Mouse (Mus musculus) forelimb bud, embryonic 11.5 days (tissue): Measurements from ENCODE around the gene Nup214.

ENCODE experiments used
- DNase-seq: peaks from one replicate; pipeline ENCODE4 v3.0.0-alpha.2; 2012; ENCODE audit warnings: low read depth, low spot score

Gene Nup214

DNA sequence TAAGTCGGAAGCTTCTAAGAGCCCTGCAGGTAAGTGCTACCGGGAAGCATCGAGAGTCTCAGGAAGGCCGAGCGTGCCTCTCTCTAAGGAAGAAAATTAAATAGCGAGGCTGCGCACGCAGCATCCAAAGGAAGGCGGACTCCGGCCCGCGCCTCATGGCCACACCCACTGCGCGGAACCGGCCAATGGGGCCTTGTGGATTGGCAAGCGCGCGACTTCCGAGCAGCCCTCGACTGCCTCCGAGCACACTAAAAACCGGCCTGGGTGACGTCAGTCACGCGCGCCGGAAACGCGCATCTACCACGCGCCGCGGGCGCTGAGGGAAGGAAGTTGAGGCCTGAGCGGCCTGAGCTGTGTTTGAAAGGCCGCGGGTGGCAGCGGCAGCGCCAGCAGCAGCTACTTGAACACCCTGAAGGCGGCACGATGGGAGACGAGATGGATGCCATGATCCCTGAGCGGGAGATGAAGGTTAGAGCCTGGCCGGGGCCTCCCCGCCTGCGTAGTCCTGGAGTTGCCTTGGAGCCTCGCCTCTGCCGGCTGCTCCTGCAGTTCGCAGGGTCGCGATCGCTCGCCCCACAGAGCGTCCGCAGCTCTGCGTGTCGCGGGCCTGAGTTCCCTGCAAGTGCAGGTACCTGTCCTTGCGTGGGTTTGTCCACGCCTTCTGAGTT, at the start of gene Nup214:
Gene Nup214, plus strand, starts transcription at position 296 of the 668 bp plus-strand sequence.
- peak; percentile 100 for DNase-seq

DNA sequence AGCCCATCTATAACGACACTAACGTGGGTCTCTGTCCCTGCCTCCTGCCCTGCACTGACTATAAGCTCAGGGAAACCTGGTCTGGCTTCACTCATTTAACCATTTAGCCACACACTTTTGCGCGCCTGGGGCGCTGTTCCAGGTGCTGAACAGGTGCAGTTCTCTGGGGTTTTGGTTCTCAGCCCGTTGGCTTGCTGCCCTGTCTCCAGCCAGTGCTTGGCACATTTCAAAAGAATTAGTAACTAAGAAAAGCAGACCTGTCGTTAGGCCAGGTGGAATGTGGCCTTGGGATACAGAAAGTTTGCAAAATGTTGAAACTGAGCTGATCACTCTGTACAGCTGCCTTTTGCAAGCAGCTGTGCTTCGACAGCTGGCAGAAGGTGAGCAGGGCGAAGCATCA, 49.4 kb upstream of the Nup214 start:
- peak; percentile 61 for DNase-seq

- DNase-seq: no peak
These were observed 48.3 kb upstream of the Nup214 start for GRCm38 (mm10) chr2:31925936-31926335.

DNA sequence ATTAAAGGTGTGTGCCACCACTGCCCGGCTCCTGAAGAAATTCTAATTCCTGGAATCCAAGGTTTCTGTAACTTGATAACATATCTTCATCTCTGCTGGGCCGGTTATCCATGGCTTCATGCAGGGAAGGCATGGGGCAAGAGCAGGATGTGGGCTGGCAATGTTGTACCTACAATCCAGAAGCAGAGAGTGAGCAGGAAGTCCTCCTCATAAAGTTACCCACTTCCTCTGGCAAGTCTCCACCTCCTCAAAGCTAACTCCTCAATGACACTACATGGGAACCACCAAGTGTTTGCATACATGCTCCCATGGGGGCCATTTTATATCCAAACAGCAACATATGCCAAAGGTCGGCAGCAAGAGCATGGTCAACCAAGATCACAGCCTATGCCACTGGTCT, 44.6 kb upstream of the Nup214 start:
- DNase-seq: no peak

DNA sequence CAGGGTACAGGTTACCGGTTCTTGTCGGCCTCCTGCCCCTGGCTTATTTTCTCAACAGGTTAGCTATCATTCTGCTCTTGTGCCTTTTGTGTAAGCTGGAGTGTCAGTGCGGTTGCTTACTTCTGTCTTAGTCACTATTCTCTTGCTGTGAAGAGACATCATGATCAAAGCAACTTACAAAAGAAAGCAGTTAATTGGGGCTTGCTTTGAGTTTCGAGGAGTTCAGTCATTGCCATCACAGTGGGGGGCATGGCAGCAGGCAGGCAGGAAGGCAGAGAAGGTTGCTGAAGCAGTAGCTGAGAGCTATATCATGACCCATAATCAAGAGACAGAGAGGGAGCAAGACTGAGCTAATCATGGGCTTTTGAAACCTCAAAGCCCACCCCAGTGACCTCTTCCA, 39.7 kb upstream of the Nup214 start:
- no peak for DNase-seq

GRCm38 (mm10) chr2:31935054-31935453, 39.2 kb upstream of the Nup214 start:
- no peak for DNase-seq

DNA sequence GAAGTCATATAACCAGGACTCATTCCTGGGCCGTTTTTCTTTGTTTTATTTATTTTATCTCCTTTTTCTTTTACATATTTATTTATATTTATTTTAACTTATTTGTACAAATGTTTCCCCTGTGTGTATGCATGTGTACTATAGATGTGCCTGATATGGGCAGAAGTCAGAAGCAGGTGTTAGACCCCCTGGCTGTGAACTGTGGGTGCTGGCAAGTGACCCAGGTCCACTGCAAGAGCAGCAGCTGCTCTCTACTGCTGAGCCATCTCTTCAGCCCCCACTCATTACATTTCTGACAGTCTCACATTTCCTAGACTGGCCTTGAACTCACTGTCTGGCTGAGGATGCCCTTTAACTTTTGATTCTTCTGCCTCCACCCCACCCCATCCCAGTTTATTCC, 35.9 kb upstream of the Nup214 start:
- no peak for DNase-seq

GRCm38 (mm10) chr2:31943011-31943410, 31.2 kb upstream of the Nup214 start:
- no peak for DNase-seq

GRCm38 (mm10) chr2:31945580-31945979, 28.7 kb upstream of the Nup214 start:
- DNase-seq: no peak

DNA sequence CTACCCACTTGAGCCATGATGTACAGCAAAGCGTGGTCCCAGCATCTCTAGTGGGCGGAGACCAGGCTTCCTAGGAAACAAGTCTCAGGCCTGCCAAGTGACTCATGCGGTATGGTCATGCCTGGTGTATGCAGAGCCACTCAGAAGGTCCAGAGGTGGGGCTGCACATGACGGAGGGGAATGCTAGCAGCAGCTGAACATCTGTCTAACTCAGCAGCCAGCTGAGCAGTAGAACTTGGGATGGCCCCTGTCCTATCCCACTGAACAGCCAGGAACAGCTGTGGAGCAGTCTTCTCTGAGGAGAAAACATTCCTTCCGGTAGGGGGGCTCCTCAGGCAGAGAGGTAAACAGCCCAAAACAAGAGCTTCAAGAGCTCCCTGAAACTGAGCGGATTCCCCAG, 25.8 kb upstream of the Nup214 start:
- DNase-seq: no peak

DNA sequence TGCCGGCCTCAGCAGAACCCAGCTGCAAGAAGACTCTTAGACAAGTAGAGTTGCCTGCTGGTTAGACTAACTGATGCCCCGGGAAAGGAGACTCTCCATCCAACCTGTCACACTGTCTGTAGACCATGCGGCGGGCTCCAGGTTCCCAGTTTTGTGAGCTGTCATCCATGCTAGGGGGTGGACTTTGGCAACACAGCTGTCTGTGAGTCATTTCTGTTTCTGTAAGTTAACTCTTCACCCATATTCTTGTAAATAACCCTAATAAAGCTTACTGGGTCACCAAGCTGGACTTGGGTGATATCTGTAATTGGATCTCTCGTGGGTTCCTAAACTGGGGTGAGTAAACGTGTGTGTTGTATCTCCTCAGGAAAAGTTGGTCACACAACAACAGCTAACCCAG, 25.4 kb upstream of the Nup214 start:
- DNase-seq: no peak

- peak; percentile 67 for DNase-seq
These were observed 24.0 kb upstream of the Nup214 start, which contains the start of gene Aif1l for GRCm38 (mm10) chr2:31950058-31950871. Aif1l (plus strand) TSS chr2:31950139.

- no peak for DNase-seq
These were observed 23.3 kb upstream of the Nup214 start for GRCm38 (mm10) chr2:31950966-31951365.

- no peak for DNase-seq
These were observed 22.0 kb upstream of the Nup214 start for GRCm38 (mm10) chr2:31952236-31952635.

DNA sequence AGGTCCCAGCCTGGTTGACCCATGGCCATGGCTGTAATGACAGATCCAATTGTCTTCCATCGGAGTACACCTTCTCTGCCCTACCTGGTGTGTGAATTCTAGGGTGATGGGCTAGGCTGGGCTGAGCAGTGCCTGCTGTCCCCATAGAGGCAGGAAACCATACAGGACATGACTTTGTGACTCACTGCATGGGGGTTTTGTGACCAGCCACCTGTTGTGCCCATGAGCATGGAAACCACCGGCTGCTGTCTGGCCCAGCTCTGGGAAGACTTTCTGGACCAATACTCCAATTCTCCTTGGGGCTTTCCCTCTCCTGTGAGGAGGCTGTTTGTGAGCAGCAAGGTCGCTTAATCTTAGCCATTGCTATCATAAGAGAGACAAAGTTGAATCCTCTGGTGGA, 21.5 kb upstream of the Nup214 start:
- no peak for DNase-seq

- no peak for DNase-seq
These were observed 20.5 kb upstream of the Nup214 start for GRCm38 (mm10) chr2:31953687-31954086.

- DNase-seq: no peak
These were observed 19.5 kb upstream of the Nup214 start for GRCm38 (mm10) chr2:31954779-31955181.

GRCm38 (mm10) chr2:31955686-31956085, 18.6 kb upstream of the Nup214 start:
- DNase-seq: no peak

GRCm38 (mm10) chr2:31957211-31957610, 17.0 kb upstream of the Nup214 start:
- no peak for DNase-seq

DNA sequence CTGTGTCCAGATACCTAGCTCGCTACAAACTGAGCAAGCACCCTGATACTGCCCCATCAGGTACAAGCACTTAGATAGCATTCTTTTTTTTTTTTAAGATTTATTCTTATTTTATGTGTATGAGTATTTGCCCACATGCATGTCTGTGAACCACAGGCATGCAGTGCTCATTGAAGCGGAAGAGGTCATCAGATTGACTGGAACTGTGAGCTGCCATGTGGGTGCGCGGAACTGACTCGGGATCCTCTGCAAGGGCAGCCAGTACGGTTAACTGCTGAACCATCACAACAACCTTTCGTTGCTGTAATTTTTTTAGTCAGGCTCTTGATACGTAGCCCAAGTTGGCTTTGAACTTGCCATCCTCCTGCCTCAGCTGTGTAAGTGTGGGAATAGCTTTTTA, 13.2 kb upstream of the Nup214 start:
- no peak for DNase-seq

GRCm38 (mm10) chr2:31961791-31962222, 12.4 kb upstream of the Nup214 start:
- DNase-seq: no peak

DNA sequence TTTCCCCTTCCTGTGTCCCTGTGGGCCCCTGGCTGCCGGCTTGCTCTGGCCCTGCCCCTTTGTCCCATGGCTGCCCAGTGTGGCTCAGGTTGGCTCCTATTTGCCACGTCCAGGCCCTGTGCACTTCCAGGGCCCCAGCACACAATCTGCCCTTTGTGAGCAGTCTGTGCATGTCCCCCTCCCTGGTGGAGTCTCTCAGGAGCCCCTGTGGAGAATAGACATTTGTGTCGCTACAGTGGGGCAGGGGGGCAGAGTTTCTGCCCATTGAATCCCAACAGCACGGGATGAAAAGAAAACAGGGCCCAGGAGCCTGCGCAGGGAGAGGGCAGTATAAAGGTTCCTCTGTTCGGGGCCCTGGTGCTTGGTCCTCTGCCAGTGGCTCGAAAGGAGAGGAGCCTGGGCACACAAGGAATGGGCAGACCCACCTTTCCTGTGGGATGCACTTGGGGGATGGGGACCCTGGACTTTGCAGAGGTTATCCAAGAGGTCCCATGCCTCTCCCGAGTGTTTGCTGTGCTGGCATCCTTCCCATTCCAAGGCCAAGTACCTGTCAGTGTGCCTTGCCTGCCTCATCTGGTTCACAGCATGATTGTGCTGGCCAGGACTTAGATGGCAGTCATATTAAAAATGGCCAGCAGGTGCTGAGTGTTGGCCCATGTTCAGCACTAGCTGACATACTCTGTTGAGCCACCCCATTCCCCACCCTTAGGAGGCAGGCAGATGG, 11.6 kb upstream of the Nup214 start:
- DNase-seq: no peak
